Mouse (Mus musculus): ENCODE data around the gene Vamp5. TPM values are rescaled to one million over a fixed set of nuclear protein-coding genes. Genes with fewer than 3 reads are reported as not detected.

Gene Vamp5
- polyA plus RNA-seq, 1 experiment from 2014 or later: 24.1 TPM

- Histone ChIP-seq H3K36me3 (peaks cover 99% of the 10 kb centered on the region), H3K4me2 (no peak overlapping the region), H3K9me3 (no peaks in the 10 kb centered on the region), H3K4me1 (replicated peaks) (no peaks in the 10 kb centered on the region), H3K27ac (replicated peaks) (no peak overlapping the region), H3K9ac (no peak overlapping the region), H3K27me3 (no peaks in the 10 kb centered on the region), H3K4me3 (no peak overlapping the region)
- 90% methylated on average over 3 of the region's 3 CpGs for WGBS
- ATAC-seq (ENCODE audit: low read depth): no peak
Measured at GRCm38 (mm10) chr6:72322936-72323335, 57.3 kb downstream of the Vamp5 start.

GRCm38 (mm10) chr6:72319019-72319418 lies 61.2 kb downstream of the Vamp5 start:
- Histone ChIP-seq H3K27me3 (no peaks in the 10 kb centered on the region), H3K4me2 (no peak overlapping the region), H3K9me3 (no peaks in the 10 kb centered on the region), H3K4me3 (no peak overlapping the region), H3K9ac (no peak overlapping the region), H3K27ac (replicated peaks) (no peak overlapping the region), H3K36me3 (peaks cover 83% of the 10 kb centered on the region), H3K4me1 (replicated peaks) (no peaks in the 10 kb centered on the region)
- ATAC-seq (ENCODE audit: low read depth): no peak
- WGBS: 83% methylated on average over 11 of the region's 11 CpGs

Other genes with a start within 250 kb of the Vamp5 start
- 3.9 and 4.7 TPM in 2 replicates for gene Atoh8, start 144.9 kb downstream of the Vamp5 start, polyA plus RNA-seq (2015; fragmentation: Nextera tagmentation; extraction: Ambion mirVana)
- 0.22 and 0.76 TPM in 2 replicates for gene Sftpb, start 75.9 kb downstream of the Vamp5 start, polyA plus RNA-seq (2015; fragmentation: Nextera tagmentation; extraction: Ambion mirVana)
- gene Usp39, start 35.3 kb downstream of the Vamp5 start, polyA plus RNA-seq (2015; fragmentation: Nextera tagmentation; extraction: Ambion mirVana): 46.6 and 47.2 TPM in 2 replicates
- gene 0610030E20Rik, start 33.2 kb downstream of the Vamp5 start, polyA plus RNA-seq (2015; fragmentation: Nextera tagmentation; extraction: Ambion mirVana): 16.7 and 19.3 TPM in 2 replicates
- 16.5 and 21.4 TPM in 2 replicates for gene Tmem150a, start 25.0 kb downstream of the Vamp5 start, polyA plus RNA-seq (2015; fragmentation: Nextera tagmentation; extraction: Ambion mirVana)
- 140 and 148 TPM in 2 replicates for gene Rnf181, start 13.5 kb downstream of the Vamp5 start, polyA plus RNA-seq (2015; fragmentation: Nextera tagmentation; extraction: Ambion mirVana)
- 28.9 and 29.7 TPM in 2 replicates for gene Vamp8, start 10.2 kb upstream of the Vamp5 start, polyA plus RNA-seq (2015; fragmentation: Nextera tagmentation; extraction: Ambion mirVana)
- gene Ggcx, start 33.8 kb upstream of the Vamp5 start, polyA plus RNA-seq (2015; fragmentation: Nextera tagmentation; extraction: Ambion mirVana): 21.5 and 22.1 TPM in 2 replicates
- gene Mat2a, start 59.1 kb upstream of the Vamp5 start, polyA plus RNA-seq (2015; fragmentation: Nextera tagmentation; extraction: Ambion mirVana): 352 and 360 TPM in 2 replicates
- 0.36 and 0.55 TPM in 2 replicates for gene Sh2d6, start 141.2 kb upstream of the Vamp5 start, polyA plus RNA-seq (2015; fragmentation: Nextera tagmentation; extraction: Ambion mirVana)
- 11.9 and 12.9 TPM in 2 replicates for gene Capg, start 163.9 kb upstream of the Vamp5 start, polyA plus RNA-seq (2015; fragmentation: Nextera tagmentation; extraction: Ambion mirVana)
- 17.5 and 18.9 TPM in 2 replicates for gene Elmod3, start 217.9 kb upstream of the Vamp5 start, polyA plus RNA-seq (2015; fragmentation: Nextera tagmentation; extraction: Ambion mirVana)
- 5.3 and 5.4 TPM in 2 replicates for gene Retsat, start 218.0 kb upstream of the Vamp5 start, polyA plus RNA-seq (2015; fragmentation: Nextera tagmentation; extraction: Ambion mirVana)
- 39.3 and 43.9 TPM in 2 replicates for gene Tgoln1, start 236.5 kb upstream of the Vamp5 start, polyA plus RNA-seq (2015; fragmentation: Nextera tagmentation; extraction: Ambion mirVana)